Mouse (Mus musculus) myocyte (in vitro differentiated cells): ENCODE data around the gene Hist1h3d. TPM values are rescaled to one million over a fixed set of nuclear protein-coding genes. Genes with fewer than 3 reads are reported as not detected.
"Not testable (repeated sequence)": the region's sequence is repeated elsewhere in the genome, so short reads cannot be mapped to it uniquely, and the experiment has no call there.

ENCODE experiments used
- H3K27me3 ChIP-seq: one replicate; pipeline ENCODE4 v1.6.1; 2011; ENCODE audit not compliant: control insufficient read depth, insufficient read depth, insufficient read length
- H3K36me3 ChIP-seq: one replicate; pipeline ENCODE4 v1.6.1; 2011; ENCODE audit not compliant: control insufficient read depth, insufficient read depth
- H3K4me2 ChIP-seq: one replicate; pipeline ENCODE4 v1.6.1; 2011; ENCODE audit warnings: low read depth, control low read depth
- H3K4me3 ChIP-seq: one replicate; pipeline ENCODE4 v1.5.1; 2011; ENCODE audit warnings: mild to moderate bottlenecking, control low read depth, moderate library complexity
- H3K79me2 ChIP-seq: one replicate; pipeline ENCODE4 v1.6.1; 2011; ENCODE audit not compliant: control insufficient read depth, insufficient read depth
- H3ac ChIP-seq: one replicate; pipeline ENCODE4 v1.6.1; 2011; ENCODE audit not compliant: control insufficient read depth, insufficient read length
- CEBPB ChIP-seq: IDR thresholded peaks from 2 replicates; pipeline ENCODE4 v1.6.1; 2011; ENCODE audit warnings: mild to moderate bottlenecking, moderate library complexity; ENCODE audit not compliant: poor library complexity, insufficient read depth, severe bottlenecking
- E2F4 ChIP-seq: IDR thresholded peaks from one replicate; pipeline ENCODE4 v1.6.1; 2011; ENCODE audit warnings: mild to moderate bottlenecking, control low read depth, moderate library complexity; ENCODE audit not compliant: insufficient read depth
- MAX ChIP-seq: IDR thresholded peaks from one replicate; pipeline ENCODE4 v1.6.1; 2011; ENCODE audit warnings: low read depth, mild to moderate bottlenecking, control low read depth
- MYOG ChIP-seq, 3 experiments: IDR thresholded peaks; one replicate each; pipeline ENCODE4 v1.6.1; 2011; ENCODE audit warnings: control low read depth in 2 of 3, low read depth in 2 of 3, mild to moderate bottlenecking in 2 of 3; ENCODE audit not compliant: insufficient read length in 2 of 3, control insufficient read depth in 1 of 3, insufficient read depth in 1 of 3
- POLR2A ChIP-seq: IDR thresholded peaks from one replicate; pipeline ENCODE4 v1.6.1; 2011; ENCODE audit warnings: low read depth, mild to moderate bottlenecking, control low read depth, moderate library complexity; ENCODE audit not compliant: insufficient read length
- POLR2AphosphoS2 ChIP-seq: IDR thresholded peaks from one replicate; pipeline ENCODE4 v1.6.1; 2011; ENCODE audit warnings: low read depth, control low read depth; ENCODE audit not compliant: insufficient read length
- SRF ChIP-seq: IDR thresholded peaks from one replicate; pipeline ENCODE4 v1.6.1; 2011; ENCODE audit warnings: low read depth; ENCODE audit not compliant: control insufficient read depth, insufficient read length
- TCF3 ChIP-seq: IDR thresholded peaks from one replicate; pipeline ENCODE4 v1.6.1; 2011; ENCODE audit warnings: low read depth, control low read depth; ENCODE audit not compliant: insufficient read length
- polyA plus RNA-seq: library from polyadenylated mRNA; unstranded; fragments of >200 nt; fragmentation: generic; extraction: Trizol; gene quantifications from one replicate; pipeline ENCODE4 v1.2.1, GENCODE M21; 2012; ENCODE audit warnings: missing spikeins

The Hist1h3d gene
- polyA plus RNA-seq, 1 experiment: 2.5 TPM

DNA sequence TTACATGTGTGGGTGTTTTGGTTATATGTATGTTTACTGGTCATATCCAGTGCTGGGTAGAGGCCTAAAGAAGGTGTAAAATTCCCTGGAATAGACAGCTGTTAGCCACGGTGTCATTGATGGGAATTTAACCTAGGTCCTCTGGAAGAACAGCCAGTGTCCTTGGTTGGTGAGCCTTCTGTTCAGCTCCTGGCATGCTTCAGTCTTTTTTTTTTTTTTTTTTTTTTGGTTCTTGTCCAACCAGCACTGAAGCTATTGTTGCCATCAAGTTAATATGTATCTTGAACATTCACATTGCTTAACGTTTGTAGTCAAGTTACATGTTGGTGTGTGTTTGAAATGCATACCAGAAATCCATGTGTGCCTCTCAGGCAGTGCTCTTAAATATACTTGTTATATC lies 11.1 kb upstream of the Hist1h3d start:
- H3K4me2 ChIP-seq: no peak overlapping the region
- H3K27me3 ChIP-seq: no peaks in the 10 kb centered on the region
- H3K36me3 ChIP-seq: no peaks in the 10 kb centered on the region
- no peak for TF ChIP-seq TCF3
- TF ChIP-seq MAX: no peak
- no peak for TF ChIP-seq MYOG (IDR thresholded peaks at IDR 0.05; ENCODE audit: control insufficient read depth in 1 of 3, insufficient read depth in 1 of 3, insufficient read length in 2 of 3, low read depth in 2 of 3)
- TF ChIP-seq SRF: no peak
- TF ChIP-seq E2F4: no peak
- no peak overlapping the region for H3K4me3 ChIP-seq
- H3K79me2 ChIP-seq: no peaks in the 10 kb centered on the region
- H3ac ChIP-seq: no peak overlapping the region

GRCm38 (mm10) chr13:23570261-23571021 lies 5.1 kb upstream of the Hist1h3d start:
- H3K4me3 ChIP-seq: peak overlapping the region; percentile 27
- peak; percentile 30 for TF ChIP-seq POLR2A
- peak; percentile 31 for TF ChIP-seq POLR2AphosphoS2
- not testable (repeated sequence) for H3K27me3 ChIP-seq, H3K79me2 ChIP-seq, H3ac ChIP-seq, H3K36me3 ChIP-seq
- H3K4me2 ChIP-seq: peak overlapping the region; percentile 61

GRCm38 (mm10) chr13:23571022-23571503 lies 4.5 kb upstream of the Hist1h3d start, which contains the start of the genes Hist1h2ae and Hist1h2bg:
Hist1h2ae (minus strand) TSS chr13:23571220.
Hist1h2bg (plus strand) TSS chr13:23571396.
- TF ChIP-seq CEBPB (no peak), POLR2A (peak; percentile 64), POLR2AphosphoS2 (peak; percentile 79)
- peak within 1 kb of the TSS; percentile 27 for H3K4me3 ChIP-seq
- H3K4me2 ChIP-seq: peak within 1 kb of the TSS; percentile 64
- H3K27me3 ChIP-seq: no peaks in the 10 kb centered on the region
- no peaks in the 10 kb centered on the region for H3K36me3 ChIP-seq
- H3ac ChIP-seq: no peak within 1 kb of the TSS
- H3K79me2 ChIP-seq: no peaks in the 10 kb centered on the region

GRCm38 (mm10) chr13:23571504-23572217 lies 3.9 kb upstream of the Hist1h3d start:
- H3ac ChIP-seq, H3K79me2 ChIP-seq, H3K36me3 ChIP-seq, H3K27me3 ChIP-seq: not testable (repeated sequence)
- H3K4me3 ChIP-seq: peak overlapping the region; percentile 27
- H3K4me2 ChIP-seq: peak overlapping the region; percentile 64
- TF ChIP-seq POLR2A (peak; percentile 78), POLR2AphosphoS2 (peak; percentile 82)

- Histone ChIP-seq H3K79me2 (no peaks in the 10 kb centered on the region), H3K4me2 (peak overlapping the region; percentile 64), H3K27me3 (no peaks in the 10 kb centered on the region), H3K36me3 (no peaks in the 10 kb centered on the region), H3K4me3 (peak overlapping the region; percentile 27), H3ac (no peak overlapping the region)
- TF ChIP-seq POLR2AphosphoS2 (no peak), MAX (no peak), MYOG (IDR thresholded peaks at IDR 0.05; ENCODE audit: control insufficient read depth in 1 of 3, insufficient read depth in 1 of 3, insufficient read length in 2 of 3, low read depth in 2 of 3) (no peak), E2F4 (no peak), CEBPB (no peak)
Observed at GRCm38 (mm10) chr13:23572218-23573033, 3.1 kb upstream of the Hist1h3d start.

DNA sequence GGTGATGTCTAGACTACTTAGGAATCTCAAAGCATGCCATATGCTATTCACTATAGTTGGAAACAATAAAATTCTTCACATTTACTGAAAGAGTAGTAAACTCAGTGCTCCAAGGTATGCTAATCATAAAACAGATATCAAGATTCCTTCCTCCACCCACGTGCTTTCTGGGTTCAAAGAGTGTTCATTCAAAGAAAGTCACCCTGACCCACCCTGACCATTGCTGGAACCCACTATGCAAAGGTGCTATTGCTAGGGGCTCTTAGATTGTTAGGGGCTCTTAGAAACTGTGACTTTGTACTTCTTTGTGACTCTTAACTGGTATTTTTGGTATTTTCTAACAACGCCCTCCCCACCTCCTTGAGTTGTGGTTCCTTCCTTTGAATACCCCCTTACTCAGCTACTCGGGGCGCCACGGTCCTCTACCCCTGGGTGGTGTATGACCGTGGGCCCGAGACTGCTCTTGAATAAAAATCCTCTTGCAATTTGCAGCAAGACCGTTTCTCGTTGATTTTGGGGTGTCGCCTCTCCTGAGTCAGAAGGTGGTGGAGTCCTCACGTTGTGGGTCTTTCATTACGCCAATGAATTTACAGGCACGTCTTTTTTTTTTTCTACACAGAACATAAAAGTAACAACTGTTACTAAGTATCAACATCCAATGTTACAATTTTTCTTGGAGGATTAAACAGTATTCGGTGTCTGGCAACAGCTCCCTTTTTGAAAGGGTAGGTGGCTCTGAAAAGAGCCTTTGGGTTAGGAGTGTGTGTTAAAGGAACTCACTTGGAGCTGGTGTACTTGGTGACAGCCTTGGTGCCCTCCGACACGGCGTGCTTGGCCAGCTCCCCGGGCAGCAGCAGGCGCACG lies 2.3 kb upstream of the Hist1h3d start:
- not testable (repeated sequence) for H3K27me3 ChIP-seq, H3K36me3 ChIP-seq, H3K79me2 ChIP-seq, H3ac ChIP-seq
- Histone ChIP-seq H3K4me2 (peak overlapping the region; percentile 64), H3K4me3 (peak overlapping the region; percentile 27)
